16 mouse cellular contexts compared by ENCODE assay signal in genomic region chr7:28877856-28878255, GRCm38 (mm10). TPM values are rescaled to one million over a fixed set of nuclear protein-coding genes. Genes with fewer than 3 reads are reported as not detected.
"Had no signal": no experiment of that assay in that cellular context is flagged by ENCODE, and none has a peak within 500 bp of the region (broad histone marks: within the 10 kb centered on the region; RNA-seq: fewer than 3 reads in every experiment).

No protein-coding gene starts in this region.

- H3K27ac ChIP-seq: layer of hippocampus, adult 2 months; macrophage; neural tube, embryonic 15.5 days had no signal

- H3K9ac ChIP-seq: lung, embryonic 14.5 days; neural tube, embryonic 15.5 days had no signal

- H3K4me3 ChIP-seq: layer of hippocampus, adult 2 months; megakaryocyte, embryonic 14.5 days; neural tube, embryonic 15.5 days had no signal

- DNase-seq: kidney, adult 11 months; kidney, adult 9 months; kidney, postnatal 10 days; kidney, postnatal 4 days; left cerebral cortex, postnatal 4 days; lung, embryonic 14.5 days; lung, postnatal 14 days; spleen, adult 18-20 months; thymus, adult 18-20 months; thymus, postnatal 25 days had no signal

- H3K4me2 ChIP-seq: lung, embryonic 14.5 days; midbrain, embryonic 11.5 days; neural tube, embryonic 15.5 days had no signal

- ATAC-seq: midbrain, embryonic 16.5 days had no signal

- H3K27me3 ChIP-seq: neural tube, embryonic 15.5 days had no signal

- H3K36me3 ChIP-seq: neural tube, embryonic 15.5 days had no signal

- H3K4me1 ChIP-seq: neural tube, embryonic 15.5 days had no signal

- H3K9me3 ChIP-seq: megakaryocyte, embryonic 14.5 days; neural tube, embryonic 15.5 days had no signal

RNA-seq across cellular contexts. Expression of gene Lgals7, which starts 14.2 kb away (rescaled TPM):
- total RNA-seq: layer of hippocampus, adult 2 months had no signal
- polyA plus RNA-seq: macrophage had no signal
